Mouse (Mus musculus) left cerebral cortex, postnatal 14 days (tissue): Measurements from ENCODE around the gene Frmd5. TPM values are rescaled to one million over a fixed set of nuclear protein-coding genes. Genes with fewer than 3 reads are reported as not detected.
"Not testable (repeated sequence)": the region's sequence is repeated elsewhere in the genome, so short reads cannot be mapped to it uniquely, and the experiment has no call there.

ENCODE experiments used
- DNase-seq, 2 experiments: peaks; one replicate each; pipeline ENCODE4 v3.0.0; 2021 to 2022; ENCODE audit warnings: low spot score in 2 of 2, mixed read lengths in 1 of 2
- intact Hi-C: fragments of 180-260 bp; cut with DNase I; formaldehyde crosslinking; loops from one replicate; pipeline ENCODE4 v1.15.1; 2025
- total RNA-seq, 2 experiments: library from RNA; stranded (reverse); gene quantifications; 2 replicates each; pipeline ENCODE4 v1.2.3; 2021

The Frmd5 gene
- total RNA-seq, 2 experiments from 2014 or later, result 47.7 to 54.5 TPM

DNA sequence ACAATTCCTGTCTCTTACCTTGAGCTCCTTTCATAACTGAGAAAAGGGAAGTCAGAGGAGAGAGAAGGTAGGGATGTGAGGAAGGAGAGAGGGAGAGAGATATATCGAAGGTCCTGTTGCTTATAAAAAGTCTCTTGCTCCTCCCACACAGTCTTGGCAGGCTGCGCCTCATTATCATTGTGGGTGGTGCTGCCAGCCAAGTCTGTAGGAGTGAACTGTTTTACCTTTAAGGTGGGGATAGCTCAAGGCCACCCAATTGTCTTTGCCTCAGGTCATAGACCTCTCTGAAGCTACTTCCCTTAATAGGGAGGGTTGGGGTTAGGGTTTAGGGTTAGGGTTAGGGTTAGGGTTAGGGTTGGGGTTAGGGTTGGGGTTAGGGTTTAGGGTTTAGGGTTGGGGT, 284.9 kb downstream of the Frmd5 start:
- intact Hi-C loops, result no loop called here
- DNase-seq, result peak in 1 of 2 experiments; percentile 42

DNA sequence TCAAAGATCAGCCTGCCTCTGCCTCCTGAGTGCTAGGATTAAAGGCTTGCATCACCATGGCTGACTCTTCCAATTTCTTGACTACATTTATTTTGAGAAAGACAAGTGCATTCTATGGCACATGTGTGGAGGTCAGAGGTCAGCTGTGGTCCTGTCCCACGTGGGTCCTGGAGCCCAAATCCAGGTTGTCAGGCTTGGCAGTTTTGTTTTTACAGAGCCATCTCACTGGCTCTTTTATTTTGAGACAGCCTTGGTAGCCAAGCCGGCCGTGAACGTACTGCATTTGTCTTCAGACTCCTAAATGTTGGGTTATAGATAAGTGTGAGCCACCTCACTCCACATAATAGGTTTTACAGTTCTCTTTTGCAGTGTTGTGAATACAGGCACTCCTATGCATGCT, 288.2 kb downstream of the Frmd5 start:
- intact Hi-C loops, DNase-seq: not testable (repeated sequence)

- DNase-seq, result no peak
- intact Hi-C loops, result no loop called here
Measured at GRCm38 (mm10) chr2:121518106-121518505, 288.8 kb downstream of the Frmd5 start.

GRCm38 (mm10) chr2:121514211-121514610, 292.7 kb downstream of the Frmd5 start:
- no peak for DNase-seq
- intact Hi-C loops, result no loop called here

GRCm38 (mm10) chr2:121512991-121513765, 293.7 kb downstream of the Frmd5 start:
- intact Hi-C loops, DNase-seq: not testable (repeated sequence)

- intact Hi-C loops, result no loop called here
Measured at GRCm38 (mm10) chr2:121511401-121511800, 295.5 kb downstream of the Frmd5 start.

DNA sequence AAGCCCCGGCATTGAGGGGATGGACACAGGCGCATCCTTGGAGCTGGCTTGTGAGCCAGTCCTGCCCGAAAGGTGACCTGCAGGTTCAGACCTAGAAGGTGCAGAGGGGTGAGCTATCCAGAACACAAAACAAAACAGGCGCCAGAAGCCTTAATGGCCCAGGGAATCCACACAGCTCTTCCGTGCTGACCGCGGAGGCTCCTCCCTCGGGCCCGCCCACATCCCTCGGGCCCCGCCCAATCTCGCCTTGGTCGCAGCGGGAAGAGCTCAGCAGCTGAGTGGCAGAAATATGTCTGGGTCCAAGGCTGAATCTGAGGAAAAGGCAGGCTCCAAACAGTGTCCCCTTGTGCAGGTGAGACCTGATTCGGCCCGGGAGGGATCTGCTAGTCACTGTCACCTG, 297.3 kb downstream of the Frmd5 start:
- intact Hi-C loops, result loop anchor here (5.0 kb wide), 1 partner anchor 37 kb away; the partner anchor contains the start of gene Mfap1b
- DNase-seq, result peak in 1 of 2 experiments; percentile 52

More at GRCm38 (mm10) chr2:121511401-121511800, 295.5 kb downstream of the Frmd5 start:
- no peak for DNase-seq

DNA sequence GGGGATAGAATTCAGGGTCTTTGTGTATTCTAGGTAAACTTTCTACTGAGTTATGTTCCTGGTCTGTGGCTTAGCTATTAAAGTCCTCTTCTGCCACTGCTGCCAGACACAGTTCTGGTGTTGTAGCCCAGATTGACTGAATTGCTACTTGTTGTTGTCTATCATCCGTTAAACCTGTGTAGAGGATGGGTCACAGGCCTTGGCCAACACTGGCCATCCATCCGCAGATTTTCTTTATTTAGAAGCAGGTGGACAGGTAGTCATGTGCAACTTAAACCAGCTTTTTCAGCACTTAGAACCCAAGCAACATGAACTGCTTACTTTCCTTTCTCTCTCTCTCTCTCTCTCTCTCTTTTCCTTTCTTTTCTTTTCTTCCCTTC, 298.9 kb downstream of the Frmd5 start:
- no peak for DNase-seq
- intact Hi-C loops, result loop anchor here (5.0 kb wide), 1 partner anchor 36 kb away; the partner anchor contains the start of gene Mfap1b

GRCm38 (mm10) chr2:121507173-121507950, 299.5 kb downstream of the Frmd5 start:
- intact Hi-C loops, result loop anchor here (5.0 kb wide), 1 partner anchor 35 kb away; the partner anchor contains the start of gene Mfap1b

GRCm38 (mm10) chr2:121505942-121506882, 300.7 kb downstream of the Frmd5 start, which contains the start of the genes Mfap1a and Wdr76:
Gene Mfap1a (minus strand): TSS chr2:121506665.
Gene Wdr76 (plus strand): TSS chr2:121506723.
- peak; percentile 84 to 85 for DNase-seq
- intact Hi-C loops, result loop anchor here (5.0 kb wide), 1 partner anchor 34 kb away; the partner anchor contains the start of gene Mfap1b

More at GRCm38 (mm10) chr2:121507173-121507950, 299.5 kb downstream of the Frmd5 start:
- no peak for DNase-seq

DNA sequence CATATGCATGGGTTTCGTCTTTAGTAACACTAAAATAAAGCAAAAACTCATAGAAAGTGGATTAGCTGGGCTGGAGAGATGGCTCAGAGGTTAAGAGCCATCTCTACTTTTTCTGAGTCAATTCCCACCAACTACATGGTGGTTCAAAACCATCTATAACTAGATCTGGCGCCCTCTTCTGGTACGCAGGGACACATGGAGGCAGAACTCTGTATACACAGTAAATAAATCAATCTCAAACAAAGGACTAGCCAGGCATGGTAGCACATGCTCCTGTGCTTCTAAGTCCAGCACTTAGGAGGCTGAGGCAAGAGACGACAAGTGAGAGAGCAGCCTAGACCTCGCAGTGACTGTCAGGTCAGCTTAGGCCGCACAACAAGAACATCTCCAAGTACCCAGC, 305.3 kb downstream of the Frmd5 start:
- DNase-seq, intact Hi-C loops: not testable (repeated sequence)

Other genes with a start within 250 kb of the Frmd5 start
- 100 to 1,000 TPM; 122 to 123 TPM for gene Casc4, start 59.9 kb upstream of the Frmd5 start, total RNA-seq
- gene Ctdspl2, start 148.9 kb upstream of the Frmd5 start, total RNA-seq, result 10 to 100 TPM; 29.3 to 36.2 TPM
- under 1 TPM; 0.21 to 0.33 TPM for gene Mageb3, start 149.0 kb upstream of the Frmd5 start, total RNA-seq
- 10 to 100 TPM; 19.8 to 22.6 TPM for gene Eif3j1, start 221.5 kb upstream of the Frmd5 start, total RNA-seq